In the genomic region with DNA sequence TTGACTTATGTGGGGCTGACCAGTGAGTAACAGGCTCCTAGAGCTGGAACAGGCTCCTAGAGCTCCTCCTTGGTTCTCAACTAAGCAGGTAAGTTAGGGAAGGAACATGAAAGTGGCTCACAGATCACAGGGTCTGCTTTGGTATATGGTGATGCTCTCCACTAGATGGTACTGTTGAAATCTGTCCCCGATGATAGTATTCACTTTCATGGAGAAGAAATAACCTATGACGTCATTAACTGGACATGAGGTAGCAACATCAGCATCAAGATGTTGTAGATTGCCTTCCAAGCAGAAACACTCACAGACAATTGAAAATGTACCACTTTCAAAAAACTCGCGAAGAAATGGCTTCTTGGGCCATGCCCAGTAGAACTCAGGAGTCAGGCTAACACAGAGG, we compare ENCODE assay signal across 19 mouse cellular contexts.
"Had no signal": no experiment of that assay in that cellular context is flagged by ENCODE, and none has a peak within 500 bp of the region (broad histone marks: within the 10 kb centered on the region; RNA-seq: fewer than 3 reads in every experiment).

No protein-coding gene starts in this region.

- H3K36me3 ChIP-seq: heart, embryonic 13.5 days; heart, embryonic 15.5 days; hindbrain, embryonic 13.5 days; hindbrain, embryonic 15.5 days; limb, embryonic 13.5 days; limb, embryonic 15.5 days; liver, embryonic 12.5 days had no signal

- H3K27ac ChIP-seq: heart, adult 2 months; heart, embryonic 13.5 days; heart, embryonic 15.5 days; hindbrain, embryonic 13.5 days; hindbrain, embryonic 15.5 days; hindbrain, postnatal 0 days; limb, embryonic 13.5 days; limb, embryonic 15.5 days; liver, embryonic 12.5 days; liver, embryonic 14.5 days had no signal

- H3K4me2 ChIP-seq: heart, embryonic 11.5 days; heart, embryonic 13.5 days; heart, embryonic 15.5 days; hindbrain, embryonic 13.5 days; hindbrain, embryonic 15.5 days; limb, embryonic 13.5 days; limb, embryonic 15.5 days; liver, embryonic 12.5 days had no signal

- H3K4me1 ChIP-seq: heart, embryonic 13.5 days; heart, embryonic 15.5 days; hindbrain, embryonic 13.5 days; hindbrain, embryonic 15.5 days; limb, embryonic 13.5 days; limb, embryonic 15.5 days; liver, embryonic 12.5 days had no signal

- H3K27me3 ChIP-seq: heart, embryonic 13.5 days; heart, embryonic 15.5 days; hindbrain, embryonic 13.5 days; hindbrain, embryonic 15.5 days; limb, embryonic 13.5 days; limb, embryonic 15.5 days; liver, embryonic 12.5 days had no signal

- H3K9ac ChIP-seq: heart, embryonic 13.5 days; heart, embryonic 15.5 days; hindbrain, embryonic 13.5 days; hindbrain, embryonic 15.5 days; limb, embryonic 13.5 days; limb, embryonic 15.5 days; liver, embryonic 12.5 days; liver, embryonic 14.5 days had no signal

- DNase-seq: gastrocnemius, postnatal 14 days; gastrocnemius, postnatal 36 days; heart, adult 2 months; heart, postnatal 10 days; heart, postnatal 36 days; kidney, adult 11 months; kidney, adult 2 months; kidney, postnatal 14 days; left cerebral cortex, postnatal 4 days had no signal

- ATAC-seq: hindbrain, postnatal 0 days; liver, embryonic 12.5 days had no signal

- H3K9me3 ChIP-seq: heart, embryonic 13.5 days; heart, embryonic 15.5 days; hindbrain, embryonic 13.5 days; hindbrain, embryonic 15.5 days; limb, embryonic 13.5 days; limb, embryonic 15.5 days; liver, embryonic 12.5 days had no signal

- H3K4me3 ChIP-seq: heart, adult 2 months; heart, embryonic 13.5 days; heart, embryonic 15.5 days; hindbrain, embryonic 13.5 days; hindbrain, embryonic 15.5 days; limb, embryonic 13.5 days; limb, embryonic 15.5 days; liver, embryonic 12.5 days had no signal
